Mouse (Mus musculus): Measurements from ENCODE around the gene Dusp7.

GRCm38 (mm10) chr9:106356323-106356844 lies 12.0 kb upstream of the Dusp7 start:
- TF ChIP-seq CTCF (IDR thresholded peaks at IDR 0.05; ENCODE audit: low read depth, low read length) (no peak), POLR2A (IDR thresholded peaks at IDR 0.05; ENCODE audit: insufficient read depth, low read length) (no peak), EP300 (IDR thresholded peaks at IDR 0.05; ENCODE audit: insufficient read depth, low read depth, low read length) (no peak)
